Mouse (Mus musculus) intestine, postnatal 0 days (tissue): Measurements from ENCODE around the gene Nt5dc2. TPM values are rescaled to one million over a fixed set of nuclear protein-coding genes. Genes with fewer than 3 reads are reported as not detected.

Experiments used
- ATAC-seq: fragments of 200-750 bp; cut with Nextera tagmentation; 2 replicates; pipeline ENCODE4 v1.8.0; 2017; ENCODE audit warnings: mild to moderate bottlenecking, moderate TSS enrichment, moderate library complexity
- H3K27ac ChIP-seq: fragments of 300-500 bp; sonication (generic); 2 replicates; pipeline ENCODE4 v1.5.1; 2014; ENCODE audit warnings: mild to moderate bottlenecking, low read depth, low read length, moderate library complexity
- H3K27me3 ChIP-seq: fragments of 300-500 bp; sonication (generic); replicated peaks from 2 replicates; pipeline ENCODE4 v1.6.1; 2014; ENCODE audit warnings: low read length, mixed read lengths; ENCODE audit not compliant: control insufficient read depth, insufficient read depth
- H3K36me3 ChIP-seq: fragments of 300-500 bp; sonication (generic); 2 replicates; pipeline ENCODE4 v1.6.1; 2014; ENCODE audit warnings: mild to moderate bottlenecking, moderate library complexity; ENCODE audit not compliant: control insufficient read depth, insufficient read depth
- H3K4me1 ChIP-seq: fragments of 300-500 bp; sonication (generic); replicated peaks from 2 replicates; pipeline ENCODE4 v1.6.1; 2014; ENCODE audit warnings: antibody characterized with exemption, low read length, mixed read lengths; ENCODE audit not compliant: control insufficient read depth, insufficient read depth
- H3K4me2 ChIP-seq: fragments of 300-500 bp; sonication (generic); replicated peaks from 2 replicates; pipeline ENCODE4 v1.6.1; 2014; ENCODE audit warnings: low read depth, mild to moderate bottlenecking, moderate library complexity
- H3K4me3 ChIP-seq: fragments of 300-500 bp; sonication (generic); 2 replicates; pipeline ENCODE4 v1.5.1; 2014; ENCODE audit warnings: low read depth, low read length
- H3K9ac ChIP-seq: fragments of 300-500 bp; sonication (generic); 2 replicates; pipeline ENCODE4 v1.6.1; 2014; ENCODE audit warnings: mild to moderate bottlenecking, low read depth, low read length
- H3K9me3 ChIP-seq: fragments of 300-500 bp; sonication (generic); 2 replicates; pipeline ENCODE4 v1.6.1; 2016; ENCODE audit warnings: mixed run types; ENCODE audit not compliant: control insufficient read depth
- CTCF ChIP-seq: sonication (generic); IDR thresholded peaks from 2 replicates; pipeline ENCODE4 v1.5.1; 2016; ENCODE audit warnings: low read depth, mild to moderate bottlenecking, control low read depth, antibody characterized with exemption, moderate library complexity
- WGBS: fragments of 180-500 bp; shearing (Covaris S2); extraction: QIAGEN DNeasy Blood & Tissue Kit; methylation state at CpG from one replicate; pipeline ENCODE4 v1.1.7; 2014; 5-methylcytosine and 5-hydroxymethylcytosine counted together
- polyA plus RNA-seq: library from polyadenylated mRNA; unstranded; fragments of >200 nt; fragmentation: Nextera tagmentation; extraction: Ambion mirVana; gene quantifications from 2 replicates; pipeline ENCODE4 v1.2.1, GENCODE M21; 2015

Nt5dc2 gene
- polyA plus RNA-seq, 1 experiment from 2014 or later: 34.9 TPM

DNA sequence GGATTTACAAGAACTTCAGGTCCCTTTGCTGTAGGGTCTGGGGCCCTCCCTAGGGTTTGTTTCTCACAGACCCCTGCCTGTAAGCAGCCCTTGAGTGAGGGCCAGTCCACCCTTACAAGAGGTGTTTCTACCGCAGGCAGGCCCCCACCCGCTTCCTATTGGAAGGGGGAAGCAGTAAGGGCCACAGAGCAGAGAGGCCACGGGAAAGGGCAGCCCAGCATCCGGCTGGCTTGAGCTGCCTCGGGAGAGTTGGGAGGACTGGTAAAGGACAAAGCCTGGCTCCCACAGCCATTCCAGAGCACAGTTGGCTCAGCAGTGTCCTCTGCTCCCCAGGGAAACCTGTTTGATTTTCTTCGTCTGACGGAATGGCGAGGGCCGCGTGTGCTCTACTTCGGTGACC lies 6.9 kb downstream of the Nt5dc2 start:
- Histone ChIP-seq H3K36me3 (peaks cover 32% of the 10 kb centered on the region; the same call in 1 of the 2 replicates), H3K4me2 (no peak overlapping the region), H3K4me3 (no peak overlapping the region), H3K9me3 (no peaks in the 10 kb centered on the region), H3K4me1 (peaks cover 8% of the 10 kb centered on the region), H3K27me3 (no peaks in the 10 kb centered on the region), H3K9ac (no peak overlapping the region), H3K27ac (peak overlapping the region; percentile 41; the same call in 1 of the 2 replicates)
- no peak for ATAC-seq
- TF ChIP-seq CTCF: no peak
- WGBS: 80% methylated on average over 11 of the region's 11 CpGs

DNA sequence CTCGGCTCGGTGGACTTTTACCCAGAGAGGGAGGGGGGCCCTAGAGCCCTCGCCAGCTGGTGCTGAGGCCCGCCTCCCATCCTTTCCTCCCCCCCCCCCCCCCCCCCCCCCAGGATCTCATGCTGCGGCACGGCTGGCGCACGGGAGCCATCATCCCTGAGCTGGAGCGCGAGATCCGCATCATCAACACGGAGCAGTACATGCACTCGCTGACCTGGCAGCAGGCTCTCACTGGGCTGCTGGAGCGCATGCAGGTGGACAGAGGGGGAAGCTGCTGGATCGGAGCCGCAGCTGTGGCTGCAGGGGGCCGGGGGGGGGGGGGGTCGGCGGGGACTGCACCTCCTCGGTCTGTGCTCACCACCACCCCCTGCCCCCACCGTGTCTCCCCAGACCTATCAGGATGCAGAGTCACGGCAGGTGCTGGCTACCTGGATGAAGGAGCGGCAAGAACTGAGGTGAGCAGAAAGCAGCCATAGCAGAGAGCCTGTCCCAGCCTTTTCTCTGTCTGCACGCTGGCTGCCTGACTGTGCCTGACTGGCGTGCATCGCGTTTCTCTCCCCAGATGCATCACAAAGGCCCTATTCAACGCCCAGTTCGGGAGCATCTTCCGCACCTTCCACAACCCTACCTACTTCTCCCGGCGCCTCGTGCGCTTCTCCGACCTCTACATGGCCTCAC lies 7.5 kb downstream of the Nt5dc2 start:
- no peaks in the 10 kb centered on the region for H3K27me3 ChIP-seq
- no peak overlapping the region for H3K9ac ChIP-seq
- no peaks in the 10 kb centered on the region for H3K9me3 ChIP-seq
- no peak overlapping the region for H3K4me3 ChIP-seq
- ATAC-seq: no peak
- 91% methylated on average over 23 of the region's 35 CpGs for WGBS
- no peak for TF ChIP-seq CTCF
- H3K36me3 ChIP-seq: peaks cover 32% of the 10 kb centered on the region; the same call in 1 of the 2 replicates
- peaks cover 2% of the 10 kb centered on the region for H3K4me1 ChIP-seq
- H3K4me2 ChIP-seq: no peak overlapping the region
- no peak overlapping the region for H3K27ac ChIP-seq

DNA sequence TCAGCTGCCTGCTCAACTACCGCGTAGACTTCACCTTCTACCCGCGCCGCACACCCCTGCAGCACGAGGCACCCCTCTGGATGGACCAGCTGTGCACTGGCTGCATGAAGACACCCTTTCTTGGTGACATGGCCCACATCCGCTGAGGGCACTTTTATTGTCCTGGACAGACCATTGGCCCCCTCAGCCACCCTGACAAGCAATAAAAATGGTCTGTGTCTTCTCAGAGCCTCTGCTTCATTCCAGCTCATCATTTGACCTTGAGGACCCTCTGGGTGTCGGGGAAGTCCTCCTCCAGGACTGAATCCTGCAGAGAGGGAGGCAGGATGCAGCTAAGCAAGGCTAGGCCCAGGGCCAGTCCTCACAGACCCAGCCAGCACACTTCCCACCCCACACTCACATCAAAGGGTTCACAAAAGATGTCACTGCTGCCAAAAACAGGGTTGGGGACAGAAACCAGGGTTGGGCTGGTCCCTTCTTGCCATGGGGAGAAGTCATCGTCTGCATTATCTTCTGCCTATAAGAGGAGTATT lies 8.1 kb downstream of the Nt5dc2 start:
- no peaks in the 10 kb centered on the region for H3K9me3 ChIP-seq
- no peak for ATAC-seq
- TF ChIP-seq CTCF: no peak
- H3K4me1 ChIP-seq: no peaks in the 10 kb centered on the region; the same call in 1 of the 2 replicates
- no peak overlapping the region for H3K4me3 ChIP-seq
- no peak overlapping the region for H3K4me2 ChIP-seq
- H3K27me3 ChIP-seq: no peaks in the 10 kb centered on the region
- WGBS: 90% methylated on average over 9 of the region's 9 CpGs
- H3K27ac ChIP-seq: no peak overlapping the region
- peaks cover 32% of the 10 kb centered on the region; the same call in 1 of the 2 replicates for H3K36me3 ChIP-seq
- H3K9ac ChIP-seq: no peak overlapping the region

DNA sequence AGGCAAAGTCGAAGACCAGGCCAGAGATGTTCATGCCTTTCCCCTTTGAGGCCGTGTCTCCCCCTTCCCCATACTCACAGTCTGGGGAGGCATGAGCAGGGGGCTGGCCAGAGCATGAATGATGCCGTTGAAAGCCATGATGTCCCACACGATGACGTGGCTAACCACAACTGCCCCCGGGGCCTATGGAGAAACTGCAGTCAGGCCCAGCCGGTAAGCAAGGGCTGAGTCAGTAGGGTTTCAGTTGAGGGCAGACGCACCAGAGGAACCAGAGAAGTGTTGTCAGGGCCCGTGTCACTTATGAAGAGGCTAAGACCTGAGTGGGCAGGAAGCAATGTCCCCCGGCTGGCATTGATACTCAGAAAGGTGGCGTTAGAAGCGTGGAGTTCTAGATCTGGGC lies 8.8 kb downstream of the Nt5dc2 start:
- no peak overlapping the region for H3K27ac ChIP-seq
- no peaks in the 10 kb centered on the region for H3K27me3 ChIP-seq
- peaks cover 32% of the 10 kb centered on the region; the same call in 1 of the 2 replicates for H3K36me3 ChIP-seq
- H3K9ac ChIP-seq: no peak overlapping the region
- WGBS: 88% methylated on average over 12 of the region's 12 CpGs
- TF ChIP-seq CTCF: no peak
- no peak overlapping the region for H3K4me2 ChIP-seq
- H3K4me1 ChIP-seq: no peaks in the 10 kb centered on the region
- no peak overlapping the region for H3K4me3 ChIP-seq
- ATAC-seq: no peak
- no peaks in the 10 kb centered on the region for H3K9me3 ChIP-seq

DNA sequence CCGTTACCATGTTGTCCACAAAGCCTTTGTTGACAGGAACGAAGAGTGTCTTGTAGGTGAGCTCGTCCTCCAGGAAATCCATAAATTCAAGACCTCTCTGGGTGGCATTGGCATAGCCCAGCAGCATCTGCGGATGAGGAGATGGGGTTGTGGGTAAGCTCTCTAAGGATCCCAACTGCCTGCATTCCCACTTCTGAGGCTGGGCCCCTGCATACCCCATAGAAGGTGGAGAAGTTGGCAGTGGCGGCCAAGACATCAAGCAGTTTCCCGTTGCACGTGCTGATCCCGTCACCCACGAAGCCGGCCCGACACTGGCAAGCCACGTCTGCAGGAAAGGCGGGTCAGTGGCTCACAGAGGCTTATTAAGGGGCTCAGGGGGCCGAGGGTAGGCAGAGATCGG lies 9.3 kb downstream of the Nt5dc2 start:
- Histone ChIP-seq H3K9me3 (no peaks in the 10 kb centered on the region), H3K36me3 (peaks cover 32% of the 10 kb centered on the region; the same call in 1 of the 2 replicates), H3K9ac (no peak overlapping the region), H3K4me2 (no peak overlapping the region), H3K4me3 (no peak overlapping the region), H3K27ac (no peak overlapping the region), H3K4me1 (no peaks in the 10 kb centered on the region), H3K27me3 (no peaks in the 10 kb centered on the region)
- no peak for ATAC-seq
- WGBS: 91% methylated on average over 15 of the region's 15 CpGs
- no peak for TF ChIP-seq CTCF

DNA sequence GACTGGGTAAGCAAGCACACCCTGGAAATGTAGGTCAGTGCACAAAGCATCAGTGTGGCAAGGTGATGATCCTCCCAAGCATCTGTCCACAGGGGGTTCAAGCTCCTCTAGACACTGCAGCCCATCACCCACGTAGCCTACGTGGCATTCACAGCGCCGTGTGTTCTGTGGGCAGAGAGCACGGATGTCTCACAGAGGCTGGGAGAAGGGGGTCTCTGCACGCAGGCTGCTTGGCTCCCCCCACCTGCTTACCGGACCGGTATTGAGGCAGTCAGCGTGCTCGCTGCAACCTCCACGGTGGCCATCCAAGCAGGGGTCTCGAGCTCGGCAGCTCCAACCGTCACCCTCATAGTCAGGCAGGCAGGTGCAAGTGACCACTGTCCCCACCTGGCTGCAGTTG lies 10.2 kb downstream of the Nt5dc2 start:
- 95% methylated on average over 14 of the region's 14 CpGs for whole genome bisulfite sequencing
- no peak overlapping the region for H3K27ac ChIP-seq
- TF ChIP-seq CTCF: no peak

More for the DNA sequence above, 10.2 kb downstream of the Nt5dc2 start:
- no peak for ATAC-seq
- H3K4me1 ChIP-seq: no peaks in the 10 kb centered on the region
- H3K4me2 ChIP-seq: no peak overlapping the region
- H3K4me3 ChIP-seq: no peak overlapping the region
- no peaks in the 10 kb centered on the region for H3K27me3 ChIP-seq
- no peaks in the 10 kb centered on the region for H3K9me3 ChIP-seq
- peaks cover 29% of the 10 kb centered on the region; the same call in 1 of the 2 replicates for H3K36me3 ChIP-seq
- no peak overlapping the region for H3K9ac ChIP-seq
